Mouse (Mus musculus) G1E (cell line): ENCODE results near the gene Ramp3.
A peak's percentile ranks its signal among the peaks of the same experiment; 100 is the strongest.

Source experiments
- CTCF ChIP-seq: IDR thresholded peaks from 2 replicates; pipeline ENCODE4 v1.5.1; 2012; ENCODE audit warnings: low read depth, low read length, inconsistent platforms, mixed read lengths
- GATA1 ChIP-seq: IDR thresholded peaks from 2 replicates; pipeline ENCODE4 v1.6.1; 2012; ENCODE audit warnings: borderline replicate concordance, low read length, inconsistent platforms, mixed read lengths
- TAL1 ChIP-seq: conservative IDR thresholded peaks from 2 replicates; pipeline ENCODE4 v1.6.1; 2012; ENCODE audit warnings: low read depth, low read length, inconsistent platforms, mixed read lengths

GRCm38 (mm10) chr11:6629655-6630054 lies 28.7 kb upstream of the Ramp3 start:
- TF ChIP-seq CTCF (0 out of 2 replicates have a peak, but pooled peaks have one; percentile 7), GATA1 (no peak), TAL1 (no peak)
